Mouse (Mus musculus) embryo, embryonic 10.5 days (tissue): ENCODE measurements at regions not wholly inside any gene's neighbourhood (a gene's known extent, or its start where the extent isn't known, plus 50 kb on each side); places are given as distances from the start of the nearest gene placed in this dataset.

Experiments used
- DNase-seq: peaks from one replicate; pipeline ENCODE4 v3.0.0-alpha.2; 2015; ENCODE audit warnings: low spot score

DNA sequence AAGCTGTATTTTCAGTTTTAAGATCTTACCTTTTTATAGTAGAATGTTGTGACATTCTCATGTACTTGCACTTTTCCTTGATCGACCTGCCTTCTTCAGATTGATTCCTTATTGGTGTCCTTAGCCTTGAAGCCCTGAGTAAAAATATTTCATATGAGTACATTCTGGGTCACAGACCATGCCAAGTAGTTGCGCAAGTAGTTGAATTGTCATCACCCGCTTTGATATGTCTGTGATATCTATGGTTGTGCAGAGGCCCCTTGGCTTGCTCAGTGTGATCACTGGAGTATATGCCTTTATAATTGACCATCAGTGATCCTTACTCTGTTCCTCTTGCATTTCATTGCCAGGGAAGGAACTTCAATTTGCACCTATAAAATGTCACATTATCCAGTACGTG, 131.1 kb upstream of the Reg3g start:
- DNase-seq = no peak

DNA sequence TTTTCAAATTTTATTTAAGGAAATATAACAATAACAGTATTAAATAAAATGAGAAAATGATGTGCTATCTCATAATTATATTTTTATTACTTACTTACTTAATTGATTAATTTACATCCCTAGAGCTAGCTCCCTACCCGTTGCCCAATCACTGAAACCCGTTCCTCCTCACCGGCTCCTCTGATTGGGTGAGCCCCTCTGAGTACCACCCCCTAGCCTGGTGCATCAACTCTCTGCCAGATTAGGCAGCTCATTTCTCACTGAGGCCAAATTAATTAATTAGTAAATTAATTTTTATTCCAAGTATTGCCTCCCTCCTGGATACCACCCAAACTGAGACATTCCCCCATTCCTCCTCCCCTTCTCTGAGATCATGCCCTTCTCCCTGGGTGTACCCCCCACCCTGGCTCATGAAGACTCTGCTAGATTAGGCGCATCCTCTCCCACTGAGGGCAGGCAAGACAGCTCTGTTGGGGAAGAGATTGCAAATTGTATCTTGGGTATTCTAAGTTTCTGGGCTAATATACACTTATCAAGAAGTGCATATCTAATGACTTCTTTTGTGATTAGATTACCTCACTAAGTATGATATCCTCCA, 101.4 kb upstream of the Reg3g start:
- DNase-seq = no peak

DNA sequence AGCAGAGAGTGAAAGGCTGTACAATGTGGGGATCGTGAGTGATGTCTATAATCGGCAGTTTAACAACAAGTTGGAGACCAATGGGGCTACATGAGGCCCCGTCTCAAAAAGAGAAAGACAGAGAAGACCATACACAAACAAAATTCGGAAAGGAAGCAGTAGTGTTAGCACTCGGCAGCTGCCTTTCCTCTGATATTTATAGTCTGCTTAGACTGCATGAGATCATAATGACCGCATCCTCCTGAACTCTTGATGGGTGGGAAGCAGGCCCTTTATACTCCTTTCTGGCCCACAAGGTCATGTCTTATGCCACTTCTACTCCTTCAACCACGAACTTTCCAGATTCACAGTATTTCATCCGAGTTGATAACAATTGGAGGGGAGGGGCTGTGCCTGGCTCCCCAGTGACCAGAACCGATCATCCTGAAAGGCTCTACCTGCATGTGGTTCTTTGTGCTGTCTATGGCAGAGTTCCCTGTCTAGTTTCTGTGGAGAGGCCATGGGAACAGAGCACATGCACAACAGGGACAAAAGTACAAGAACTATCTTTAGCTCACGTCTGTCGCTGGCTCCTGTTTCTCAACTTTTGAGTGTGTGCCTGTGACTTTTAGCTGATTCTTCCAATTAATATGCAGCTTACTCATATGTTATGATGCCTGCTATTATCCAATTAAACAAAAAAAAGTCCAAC, 84.5 kb upstream of the Reg3g start:
- peak; percentile 50 for DNase-seq

DNA sequence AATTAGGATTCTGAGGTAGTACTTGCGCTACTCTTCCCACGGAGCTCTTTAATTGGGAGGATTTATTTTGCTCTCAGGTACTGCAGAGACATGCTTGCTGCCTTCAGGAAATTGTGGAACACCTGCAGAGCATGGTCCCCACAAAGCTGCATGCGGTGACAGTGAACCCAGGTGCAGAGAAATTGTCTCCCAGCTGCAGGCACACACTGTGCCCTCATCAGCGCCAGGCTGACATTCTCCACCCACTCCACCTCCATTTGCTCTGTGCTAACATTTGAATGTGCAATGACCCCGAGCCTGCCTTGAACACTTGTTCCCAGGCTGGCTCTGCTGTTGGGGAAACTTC, 83.7 kb upstream of the Reg3g start:
- DNase-seq = peak; percentile 18

DNA sequence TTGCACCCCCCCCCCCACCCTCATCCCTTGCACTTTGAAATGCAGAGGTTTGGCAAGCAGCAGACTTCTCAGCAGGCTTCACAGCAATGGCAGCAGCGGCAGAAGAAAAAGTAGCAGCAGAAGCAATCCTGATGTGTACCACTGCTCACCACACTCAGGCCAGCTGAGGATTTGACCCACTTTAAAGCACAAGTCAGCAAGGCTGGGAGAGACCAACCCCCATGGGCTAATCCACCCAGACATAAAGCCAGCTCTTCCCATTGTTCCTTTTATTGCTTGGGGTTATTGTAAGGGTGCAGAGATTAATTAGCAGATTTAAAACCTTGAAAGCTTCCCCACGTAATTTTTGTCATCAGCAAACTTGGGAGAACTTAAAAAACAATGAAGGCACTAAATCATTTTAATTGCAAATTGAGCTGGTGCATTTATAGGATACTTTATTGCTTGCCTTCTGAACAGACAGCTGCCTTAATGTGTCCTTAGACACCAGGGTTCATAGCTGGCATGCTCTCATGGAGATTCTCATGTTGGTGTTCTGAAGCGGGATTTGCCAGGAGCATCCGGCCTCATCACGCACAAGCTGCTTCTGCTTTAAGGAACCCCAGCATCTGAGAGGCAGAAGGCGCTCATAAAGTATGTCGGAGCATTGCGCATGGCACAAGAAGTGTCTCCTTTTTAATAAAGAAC, 83.1 kb upstream of the Reg3g start:
- peak; percentile 22 for DNase-seq

DNA sequence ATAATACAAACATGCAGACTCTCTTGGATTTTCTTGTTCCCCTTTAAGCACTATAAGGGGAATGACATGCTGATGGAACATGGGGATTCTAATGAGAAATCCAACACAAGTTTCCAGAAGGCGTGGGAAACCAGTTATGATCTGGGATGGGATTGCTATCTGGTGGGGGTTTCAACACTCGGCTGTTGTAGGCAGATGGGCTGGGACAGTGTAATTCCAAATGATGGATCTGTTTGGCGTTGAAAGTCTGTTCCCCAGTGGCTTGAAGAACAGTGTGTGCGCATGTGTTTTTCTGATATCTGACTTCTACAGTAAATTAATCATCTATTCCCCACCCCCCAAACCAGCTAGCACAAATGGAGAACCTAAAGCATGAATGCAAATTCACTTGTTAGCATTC, 79.8 kb upstream of the Reg3g start:
- DNase-seq = no peak

DNA sequence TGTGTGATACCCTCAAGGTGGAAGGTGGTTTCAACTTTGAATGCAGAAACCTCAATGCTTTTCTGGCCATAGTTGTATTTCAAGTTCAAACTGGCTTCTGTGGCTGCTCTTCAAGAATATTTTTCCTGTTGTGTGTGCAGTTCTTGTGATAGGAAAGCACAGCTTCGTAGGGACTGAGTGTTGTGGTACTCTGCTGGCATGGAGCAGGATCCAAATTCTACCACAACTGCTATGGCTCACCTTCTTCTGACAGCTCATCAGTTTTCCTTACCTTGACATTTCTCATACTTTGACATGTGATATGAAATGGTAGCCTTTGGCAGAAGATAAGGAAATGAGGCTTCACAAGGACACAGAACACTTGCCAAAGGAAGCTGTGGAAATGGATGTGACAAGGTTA, 79.0 kb upstream of the Reg3g start:
- DNase-seq = no peak

DNA sequence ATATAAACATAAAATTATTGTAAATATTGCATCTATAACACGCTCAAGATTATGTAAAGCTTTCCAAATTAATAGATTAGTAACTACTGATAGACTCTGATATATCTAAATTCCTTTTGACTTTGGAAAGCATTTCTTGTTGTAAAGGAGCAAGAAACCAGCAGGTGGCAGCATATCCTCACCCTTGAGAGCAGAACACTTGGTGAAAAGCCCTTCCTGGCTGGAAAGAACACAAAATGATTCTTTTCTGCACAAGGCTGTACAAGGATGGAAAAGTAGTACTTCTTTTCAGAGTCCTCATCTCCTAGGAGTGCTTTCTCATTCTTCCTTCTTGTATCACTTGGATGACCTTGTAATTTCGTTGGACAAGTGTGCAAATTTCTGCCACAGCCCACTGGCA, 75.6 kb upstream of the Reg3g start:
- DNase-seq = peak; percentile 86

DNA sequence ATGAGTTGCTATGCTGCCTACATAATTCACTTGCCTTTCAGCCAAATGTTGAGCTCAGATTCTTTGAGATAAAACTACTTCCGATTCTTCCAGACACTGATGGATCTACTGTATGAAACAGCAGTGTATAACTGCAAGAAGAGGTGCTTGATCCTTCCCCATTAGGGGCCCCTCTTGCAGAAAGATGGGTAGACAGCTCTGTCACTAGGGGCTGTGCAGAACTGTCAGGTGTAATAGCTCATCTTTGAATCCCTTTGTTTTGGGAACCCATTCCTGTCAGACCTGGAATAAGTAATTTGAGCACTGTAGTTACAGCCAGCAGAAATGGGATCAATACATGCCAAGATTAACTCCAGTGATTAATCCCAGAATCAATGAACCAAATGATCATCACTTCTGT, 68.8 kb upstream of the Reg3g start:
- no peak for DNase-seq

DNA sequence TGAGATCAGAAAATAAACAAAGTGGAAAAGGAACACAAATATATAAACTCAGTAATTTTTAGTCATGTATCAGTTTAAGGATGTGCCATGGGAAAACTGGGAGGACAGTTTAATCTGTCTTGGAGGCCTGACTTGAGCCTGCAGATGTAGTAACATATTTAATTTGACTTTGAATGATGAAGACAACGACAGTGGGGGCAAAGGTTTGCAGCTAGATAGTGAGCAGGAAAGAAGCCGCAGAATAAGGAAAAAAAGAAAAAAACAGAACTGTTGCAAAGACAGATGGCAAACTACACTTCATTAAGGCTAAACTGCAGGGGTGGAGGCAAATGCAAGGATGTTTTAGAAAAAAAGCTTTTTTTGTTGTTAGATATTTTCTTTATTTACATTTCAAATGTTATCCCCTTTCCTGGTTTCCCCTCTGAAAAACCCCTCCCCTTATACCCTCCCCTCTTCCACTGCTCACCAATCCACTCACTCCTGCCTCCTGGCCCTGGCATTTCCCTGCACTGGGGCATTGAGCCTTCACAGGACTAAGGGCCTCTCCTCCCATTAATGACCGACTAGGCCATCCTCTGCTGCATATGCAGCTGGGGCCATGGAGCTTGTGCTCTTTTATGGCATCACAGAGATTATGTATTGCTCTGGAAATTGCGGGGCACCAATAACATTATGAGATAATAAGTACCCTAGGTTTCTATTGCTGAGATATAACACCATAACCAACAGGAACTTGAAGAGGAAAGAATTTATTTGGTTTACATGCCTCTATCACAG, 58.5 kb upstream of the Reg3g start:
- DNase-seq = no peak
